Mouse (Mus musculus): ENCODE data around the gene Chchd6.

Gene Chchd6

GRCm38 (mm10) chr6:89448736-89449135, 146.7 kb downstream of the Chchd6 start:
- no peak for DNase-seq

GRCm38 (mm10) chr6:89440671-89441070, 154.8 kb downstream of the Chchd6 start:
- no peak for DNase-seq

- DNase-seq = no peak
Observed at GRCm38 (mm10) chr6:89431920-89432482, 163.5 kb downstream of the Chchd6 start.

GRCm38 (mm10) chr6:89430749-89431148, 164.7 kb downstream of the Chchd6 start:
- no peak for DNase-seq

GRCm38 (mm10) chr6:89428661-89429375, 166.6 kb downstream of the Chchd6 start:
- DNase-seq = no peak

- DNase-seq = no peak
Observed at GRCm38 (mm10) chr6:89424461-89424860, 171.0 kb downstream of the Chchd6 start.

GRCm38 (mm10) chr6:89422621-89423020, 172.8 kb downstream of the Chchd6 start:
- DNase-seq = peak; percentile 6 to 28

- peak; percentile 34 to 42 for DNase-seq
Observed at GRCm38 (mm10) chr6:89421922-89422321, 173.5 kb downstream of the Chchd6 start.

- peak; percentile 42 to 53 for DNase-seq
Observed at GRCm38 (mm10) chr6:89421503-89421902, 173.9 kb downstream of the Chchd6 start.

GRCm38 (mm10) chr6:89420756-89421155, 174.7 kb downstream of the Chchd6 start:
- DNase-seq = no peak

GRCm38 (mm10) chr6:89420110-89420509, 175.3 kb downstream of the Chchd6 start:
- no peak for DNase-seq

- no peak for DNase-seq
Observed at GRCm38 (mm10) chr6:89419066-89419815, 176.2 kb downstream of the Chchd6 start.

- DNase-seq = no peak
Observed at GRCm38 (mm10) chr6:89416030-89416595, 179.3 kb downstream of the Chchd6 start.

GRCm38 (mm10) chr6:89415091-89415490, 180.4 kb downstream of the Chchd6 start:
- no peak for DNase-seq

- no peak for DNase-seq
Observed at GRCm38 (mm10) chr6:89414126-89414525, 181.3 kb downstream of the Chchd6 start.

GRCm38 (mm10) chr6:89413481-89413884, 182.0 kb downstream of the Chchd6 start:
- no peak for DNase-seq

- DNase-seq = no peak
Observed at GRCm38 (mm10) chr6:89412562-89412961, 182.9 kb downstream of the Chchd6 start.

- DNase-seq = no peak
Observed at GRCm38 (mm10) chr6:89409041-89409440, 186.4 kb downstream of the Chchd6 start.

- no peak for DNase-seq
Observed at GRCm38 (mm10) chr6:89408259-89408658, 187.2 kb downstream of the Chchd6 start.

GRCm38 (mm10) chr6:89407247-89407889, 188.1 kb downstream of the Chchd6 start:
- DNase-seq = no peak

- DNase-seq = no peak
Observed at GRCm38 (mm10) chr6:89404964-89405363, 190.5 kb downstream of the Chchd6 start.

GRCm38 (mm10) chr6:89403257-89404225, 191.9 kb downstream of the Chchd6 start:
- DNase-seq = no peak

Measured in B cell, adult 2 months (primary cell).